Mouse (Mus musculus): Measurements from ENCODE around the gene Sparcl1. TPM values are rescaled to one million over a fixed set of nuclear protein-coding genes. Genes with fewer than 3 reads are reported as not detected.

The Sparcl1 gene
- polyA plus RNA-seq, 1 experiment from 2014 or later, result 77.5 TPM

DNA sequence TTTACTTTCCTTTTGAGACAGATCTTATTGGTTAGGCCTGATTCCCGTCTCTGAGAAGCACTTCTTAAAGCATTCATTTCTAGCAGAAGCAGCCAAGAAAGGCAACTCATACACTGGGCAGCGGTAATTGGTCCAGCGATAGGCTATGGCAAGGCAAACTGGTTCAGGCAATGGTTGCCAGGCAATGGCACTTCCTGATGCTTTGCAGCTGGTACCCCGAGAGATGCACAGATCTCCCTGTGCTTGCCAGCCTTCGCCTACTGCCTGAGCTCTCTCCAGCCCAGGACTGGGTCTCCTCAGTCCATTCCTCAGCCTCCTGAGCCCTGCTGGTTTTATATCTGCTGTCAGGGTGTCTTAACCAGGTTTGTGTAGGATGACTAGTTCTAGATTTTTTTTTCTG, 53.1 kb downstream of the Sparcl1 start:
- H3K4me2 ChIP-seq (ENCODE audit: low read length), result no peak overlapping the region
- H3K9ac ChIP-seq (ENCODE audit: low read depth, low read length), result no peak overlapping the region
- H3K27ac ChIP-seq, result no peak overlapping the region
- no peaks in the 10 kb centered on the region for H3K9me3 ChIP-seq (replicated peaks; ENCODE audit: low read length)
- DNase-seq (ENCODE audit: low spot score), result no peak
- no peak overlapping the region for H3K4me3 ChIP-seq (replicated peaks; ENCODE audit: low read depth, low read length)
- no peaks in the 10 kb centered on the region for H3K27me3 ChIP-seq (ENCODE audit: insufficient read depth, low read length)
- peaks cover 31% of the 10 kb centered on the region for H3K36me3 ChIP-seq (ENCODE audit: insufficient read depth, low read length)
- 80% methylated on average over 5 of the region's 5 CpGs for WGBS
- no peaks in the 10 kb centered on the region for H3K4me1 ChIP-seq (replicated peaks; ENCODE audit: insufficient read depth, low read length)
- no peak for TF ChIP-seq CTCF (IDR thresholded peaks at IDR 0.05; ENCODE audit: low read depth)
- no peak for ATAC-seq (replicated peaks; ENCODE audit: low FRiP score, low read depth)

DNA sequence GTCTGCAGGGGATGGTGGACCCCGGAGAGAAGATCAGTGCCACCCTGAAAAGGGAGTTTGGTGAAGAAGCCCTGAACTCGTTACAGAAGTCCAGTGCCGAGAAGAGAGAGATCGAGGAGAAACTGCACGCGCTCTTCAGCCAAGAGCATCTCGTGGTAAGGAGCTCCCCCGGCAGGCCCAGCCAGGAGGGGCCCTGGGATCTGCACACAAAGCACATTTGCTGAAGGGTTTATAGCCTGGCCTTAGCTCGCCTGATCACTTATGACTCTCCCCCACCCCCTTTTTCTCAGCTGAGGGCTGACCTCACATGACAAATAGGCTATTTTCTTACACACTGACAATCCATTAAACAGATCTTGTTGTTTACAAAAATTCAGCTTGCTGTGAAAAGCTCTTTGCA, 53.9 kb downstream of the Sparcl1 start:
- 33% methylated on average over 9 of the region's 9 CpGs for WGBS
- Histone ChIP-seq H3K9me3 (replicated peaks; ENCODE audit: low read length) (no peaks in the 10 kb centered on the region), H3K27ac (no peak overlapping the region), H3K4me3 (replicated peaks; ENCODE audit: low read depth, low read length) (no peak overlapping the region), H3K36me3 (ENCODE audit: insufficient read depth, low read length) (peaks cover 27% of the 10 kb centered on the region), H3K27me3 (ENCODE audit: insufficient read depth, low read length) (no peaks in the 10 kb centered on the region), H3K4me1 (replicated peaks; ENCODE audit: insufficient read depth, low read length) (no peaks in the 10 kb centered on the region), H3K9ac (ENCODE audit: low read depth, low read length) (no peak overlapping the region), H3K4me2 (ENCODE audit: low read length) (no peak overlapping the region)
- TF ChIP-seq CTCF (IDR thresholded peaks at IDR 0.05; ENCODE audit: low read depth), result peak; percentile 14; the same call in 1 of the 2 replicates
- DNase-seq (ENCODE audit: low spot score) (peak; percentile 65), ATAC-seq (replicated peaks; ENCODE audit: low FRiP score, low read depth) (no peak)

DNA sequence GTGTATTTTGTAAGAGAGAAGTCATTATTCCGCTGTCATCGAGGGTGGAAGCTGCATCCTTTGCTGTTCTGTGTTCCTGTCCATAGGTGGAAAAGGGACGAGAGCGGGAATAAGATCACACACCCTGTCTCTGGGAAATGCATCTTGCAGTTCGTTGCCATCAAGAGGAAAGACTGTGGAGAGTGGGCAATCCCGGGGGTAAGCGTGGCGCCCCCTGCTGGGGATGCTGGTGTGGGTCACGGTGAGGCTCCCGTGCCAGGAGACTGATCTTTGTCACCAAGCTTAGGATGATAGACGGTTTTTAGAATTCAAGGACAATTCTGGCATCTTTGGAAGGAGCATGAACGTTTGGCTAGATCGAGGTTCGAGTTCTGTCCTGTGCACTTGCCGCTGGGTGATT, 55.5 kb downstream of the Sparcl1 start:
- no peaks in the 10 kb centered on the region for H3K27me3 ChIP-seq (ENCODE audit: insufficient read depth, low read length)
- TF ChIP-seq CTCF (IDR thresholded peaks at IDR 0.05; ENCODE audit: low read depth), result peak; percentile 73
- ATAC-seq (replicated peaks; ENCODE audit: low FRiP score, low read depth) (no peak), DNase-seq (ENCODE audit: low spot score) (peak; percentile 45)
- no peaks in the 10 kb centered on the region for H3K4me1 ChIP-seq (replicated peaks; ENCODE audit: insufficient read depth, low read length)
- no peak overlapping the region for H3K27ac ChIP-seq
- no peak overlapping the region for H3K4me3 ChIP-seq (replicated peaks; ENCODE audit: low read depth, low read length)
- H3K9ac ChIP-seq (ENCODE audit: low read depth, low read length), result no peak overlapping the region
- H3K4me2 ChIP-seq (ENCODE audit: low read length), result no peak overlapping the region
- H3K9me3 ChIP-seq (replicated peaks; ENCODE audit: low read length), result no peaks in the 10 kb centered on the region
- peaks cover 18% of the 10 kb centered on the region for H3K36me3 ChIP-seq (ENCODE audit: insufficient read depth, low read length)
- WGBS, result 68% methylated on average over 15 of the region's 15 CpGs

DNA sequence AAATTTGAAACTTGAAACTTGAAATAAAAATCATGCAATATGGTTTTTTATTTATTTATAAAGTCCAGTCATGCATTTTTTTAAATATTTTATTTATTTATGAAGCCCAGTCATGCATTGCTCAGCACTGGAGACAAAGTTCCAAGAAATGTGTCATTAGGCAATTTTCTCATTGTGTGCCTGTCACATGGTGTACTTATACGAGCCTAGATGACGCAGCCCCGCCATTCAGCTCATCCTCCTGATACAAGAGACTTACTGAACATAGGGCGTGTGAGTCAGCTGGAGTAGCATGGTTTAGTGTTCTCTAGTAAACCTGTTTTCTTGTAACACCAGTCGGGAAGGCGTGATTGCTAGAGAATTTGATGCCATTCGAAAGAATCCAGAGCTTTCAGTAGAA, 57.2 kb downstream of the Sparcl1 start:
- WGBS, result 85% methylated on average over 7 of the region's 7 CpGs
- Histone ChIP-seq H3K4me3 (replicated peaks; ENCODE audit: low read depth, low read length) (no peak overlapping the region), H3K36me3 (ENCODE audit: insufficient read depth, low read length) (peaks cover 11% of the 10 kb centered on the region; the same call in 1 of the 2 replicates), H3K4me2 (ENCODE audit: low read length) (no peak overlapping the region), H3K4me1 (replicated peaks; ENCODE audit: insufficient read depth, low read length) (no peaks in the 10 kb centered on the region), H3K9me3 (replicated peaks; ENCODE audit: low read length) (no peaks in the 10 kb centered on the region), H3K27ac (no peak overlapping the region), H3K9ac (ENCODE audit: low read depth, low read length) (no peak overlapping the region), H3K27me3 (ENCODE audit: insufficient read depth, low read length) (no peaks in the 10 kb centered on the region)
- DNase-seq (ENCODE audit: low spot score) (no peak), ATAC-seq (replicated peaks; ENCODE audit: low FRiP score, low read depth) (no peak)
- no peak for TF ChIP-seq CTCF (IDR thresholded peaks at IDR 0.05; ENCODE audit: low read depth)

DNA sequence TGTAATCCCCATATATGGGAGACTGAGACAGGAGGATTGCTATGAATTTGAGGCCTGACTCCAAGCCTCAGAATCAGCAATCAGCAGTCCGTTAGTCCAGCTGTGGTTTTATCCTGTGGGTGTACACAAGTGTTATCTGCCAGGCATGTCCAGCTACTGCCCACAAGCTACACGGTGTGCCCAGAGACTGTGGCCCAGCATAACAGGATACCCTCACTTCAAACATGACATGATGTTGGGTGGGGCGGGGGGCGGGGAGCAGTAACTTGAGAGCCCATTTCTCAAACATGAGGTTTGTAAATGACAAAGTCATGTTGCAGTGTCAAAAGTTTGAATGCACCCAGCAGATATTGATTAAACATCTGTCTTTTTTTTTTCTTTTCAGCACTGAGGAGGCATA, 57.7 kb downstream of the Sparcl1 start:
- Histone ChIP-seq H3K9me3 (replicated peaks; ENCODE audit: low read length) (no peaks in the 10 kb centered on the region), H3K4me1 (replicated peaks; ENCODE audit: insufficient read depth, low read length) (no peaks in the 10 kb centered on the region), H3K36me3 (ENCODE audit: insufficient read depth, low read length) (peaks cover 16% of the 10 kb centered on the region; the same call in 1 of the 2 replicates), H3K4me2 (ENCODE audit: low read length) (no peak overlapping the region), H3K27me3 (ENCODE audit: insufficient read depth, low read length) (no peaks in the 10 kb centered on the region), H3K9ac (ENCODE audit: low read depth, low read length) (no peak overlapping the region), H3K27ac (no peak overlapping the region), H3K4me3 (replicated peaks; ENCODE audit: low read depth, low read length) (no peak overlapping the region)
- no peak for DNase-seq (ENCODE audit: low spot score)
- TF ChIP-seq CTCF (IDR thresholded peaks at IDR 0.05; ENCODE audit: low read depth), result no peak
- WGBS, result 84% methylated on average over 4 of the region's 4 CpGs
- no peak for ATAC-seq (replicated peaks; ENCODE audit: low FRiP score, low read depth)

DNA sequence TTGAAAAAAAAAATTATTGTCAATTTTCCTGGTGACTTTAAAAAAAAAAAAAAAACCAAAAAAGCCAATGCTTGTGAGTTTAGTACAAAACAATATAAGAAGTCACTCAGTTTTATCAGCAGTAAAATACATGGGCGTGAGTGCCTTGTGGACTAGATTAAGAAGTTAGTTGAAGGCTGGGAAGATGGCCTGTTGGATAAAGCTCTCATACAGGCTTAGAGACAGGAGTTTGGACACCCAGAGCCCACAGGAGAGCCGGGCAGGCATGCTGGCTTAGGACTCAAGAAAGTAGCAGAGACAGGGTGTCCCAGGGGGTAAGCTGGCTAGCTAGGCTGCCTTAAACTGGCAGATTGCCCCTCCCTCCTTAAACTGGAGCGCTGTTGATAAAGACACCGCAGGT, 58.6 kb downstream of the Sparcl1 start:
- H3K9ac ChIP-seq (ENCODE audit: low read depth, low read length), result no peak overlapping the region
- ATAC-seq (replicated peaks; ENCODE audit: low FRiP score, low read depth) (no peak), DNase-seq (ENCODE audit: low spot score) (no peak)
- H3K36me3 ChIP-seq (ENCODE audit: insufficient read depth, low read length), result 0 out of 2 replicates have a peak, but pooled peaks cover 15% of the 10 kb centered on the region
- H3K4me3 ChIP-seq (replicated peaks; ENCODE audit: low read depth, low read length), result no peak overlapping the region
- 96% methylated on average over 4 of the region's 4 CpGs for WGBS
- no peaks in the 10 kb centered on the region for H3K27me3 ChIP-seq (ENCODE audit: insufficient read depth, low read length)
- no peak overlapping the region for H3K27ac ChIP-seq
- H3K4me1 ChIP-seq (replicated peaks; ENCODE audit: insufficient read depth, low read length), result no peaks in the 10 kb centered on the region
- TF ChIP-seq CTCF (IDR thresholded peaks at IDR 0.05; ENCODE audit: low read depth), result no peak
- no peaks in the 10 kb centered on the region for H3K9me3 ChIP-seq (replicated peaks; ENCODE audit: low read length)
- H3K4me2 ChIP-seq (ENCODE audit: low read length), result no peak overlapping the region

DNA sequence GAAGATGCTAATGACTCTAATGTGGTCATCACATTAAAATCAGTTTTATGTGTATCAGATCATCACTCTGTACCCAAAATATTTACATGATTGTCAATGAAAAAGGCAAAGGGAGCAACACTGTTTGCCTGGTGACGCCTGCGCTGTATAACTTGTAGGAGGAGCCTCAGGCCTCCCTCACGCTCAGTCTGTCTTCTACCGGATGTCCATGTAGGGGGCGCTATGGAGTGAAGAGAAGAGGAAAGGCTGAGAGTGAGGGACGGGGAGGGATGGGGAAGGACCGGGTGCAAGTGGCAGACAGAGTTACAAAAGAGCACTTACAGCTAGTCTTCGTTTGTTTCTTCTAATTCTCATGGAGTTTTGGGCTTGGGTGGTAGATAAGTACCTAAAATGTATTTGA, 60.6 kb downstream of the Sparcl1 start:
- Histone ChIP-seq H3K4me1 (replicated peaks; ENCODE audit: insufficient read depth, low read length) (peaks cover 4% of the 10 kb centered on the region; the same call in 1 of the 2 replicates), H3K27me3 (ENCODE audit: insufficient read depth, low read length) (no peaks in the 10 kb centered on the region), H3K9me3 (replicated peaks; ENCODE audit: low read length) (no peaks in the 10 kb centered on the region), H3K36me3 (ENCODE audit: insufficient read depth, low read length) (0 out of 2 replicates have a peak, but pooled peaks cover 15% of the 10 kb centered on the region), H3K27ac (no peak overlapping the region), H3K4me2 (ENCODE audit: low read length) (no peak overlapping the region), H3K4me3 (replicated peaks; ENCODE audit: low read depth, low read length) (no peak overlapping the region), H3K9ac (ENCODE audit: low read depth, low read length) (no peak overlapping the region)
- no peak for ATAC-seq (replicated peaks; ENCODE audit: low FRiP score, low read depth)
- TF ChIP-seq CTCF (IDR thresholded peaks at IDR 0.05; ENCODE audit: low read depth), result peak; percentile 50; the same call in 1 of the 2 replicates
- peak; percentile 36 for DNase-seq (ENCODE audit: low spot score)
- WGBS, result 68% methylated on average over 8 of the region's 8 CpGs
